Mouse (Mus musculus) limb, embryonic 10.5 days (tissue): ENCODE data around the gene Pla2g4b. TPM values are rescaled to one million over a fixed set of nuclear protein-coding genes. Genes with fewer than 3 reads are reported as not detected.

Source experiments
- DNase-seq: peaks from one replicate; pipeline ENCODE4 v3.0.0-alpha.2; 2017; ENCODE audit warnings: low spot score
- H3K27ac ChIP-seq: fragments of 300-500 bp; sonication (generic); 2 replicates; pipeline ENCODE4 v1.5.1; 2016; ENCODE audit warnings: mild to moderate bottlenecking
- H3K27me3 ChIP-seq: fragments of 300-500 bp; sonication (generic); 2 replicates; pipeline ENCODE4 v1.6.1; 2016; ENCODE audit warnings: low read depth, mild to moderate bottlenecking; ENCODE audit not compliant: poor library complexity, severe bottlenecking
- H3K36me3 ChIP-seq: fragments of 300-500 bp; sonication (generic); 2 replicates; pipeline ENCODE4 v1.6.1; 2016; ENCODE audit warnings: mild to moderate bottlenecking, moderate library complexity
- H3K4me1 ChIP-seq: fragments of 300-500 bp; sonication (generic); 2 replicates; pipeline ENCODE4 v1.6.1; 2016
- H3K4me3 ChIP-seq: fragments of 300-500 bp; sonication (generic); 2 replicates; pipeline ENCODE4 v1.5.1; 2016; ENCODE audit warnings: mild to moderate bottlenecking, moderate library complexity
- H3K9me3 ChIP-seq: fragments of 300-500 bp; sonication (generic); replicated peaks from 2 replicates; pipeline ENCODE4 v1.6.1; 2016; ENCODE audit warnings: mild to moderate bottlenecking
- WGBS: fragments of 180-500 bp; shearing (Covaris S2); methylation state at CpG from one replicate; pipeline ENCODE4 v1.1.7; 2016; 5-methylcytosine and 5-hydroxymethylcytosine counted together
- microRNA-seq: library from miRNA; unstranded; fragments of <30 nt; microRNA quantifications from one replicate; pipeline ENCODE4, GENCODE M21; 2017
- polyA plus RNA-seq: library from polyadenylated mRNA; unstranded; fragments of >200 nt; fragmentation: Nextera tagmentation; extraction: Ambion mirVana; gene quantifications from 2 replicates; pipeline ENCODE4 v1.2.1, GENCODE M21; 2016

The Pla2g4b gene
- polyA plus RNA-seq, 1 experiment from 2014 or later: 3.9 TPM

GRCm38 (mm10) chr2:120074096-120074495, 40.9 kb downstream of the Pla2g4b start:
- Histone ChIP-seq H3K4me1 (peaks cover 15% of the 10 kb centered on the region), H3K9me3 (no peaks in the 10 kb centered on the region), H3K27ac (no peak overlapping the region), H3K27me3 (peaks cover 57% of the 10 kb centered on the region), H3K36me3 (no peaks in the 10 kb centered on the region), H3K4me3 (no peak overlapping the region)
- 89% methylated on average over 4 of the region's 4 CpGs for WGBS
- no peak for DNase-seq

- H3K36me3 ChIP-seq: no peaks in the 10 kb centered on the region
- peaks cover 51% of the 10 kb centered on the region for H3K27me3 ChIP-seq
- 3% methylated on average over 36 of the region's 36 CpGs for WGBS
- no peaks in the 10 kb centered on the region for H3K9me3 ChIP-seq
- peaks cover 15% of the 10 kb centered on the region for H3K4me1 ChIP-seq
- H3K27ac ChIP-seq: no peak overlapping the region
- peak; percentile 73 for DNase-seq
- peak overlapping the region; percentile 47 for H3K4me3 ChIP-seq
Measured at GRCm38 (mm10) chr2:120076076-120076705, 43.0 kb downstream of the Pla2g4b start.

- Histone ChIP-seq H3K4me3 (no peak overlapping the region), H3K36me3 (no peaks in the 10 kb centered on the region), H3K9me3 (no peaks in the 10 kb centered on the region), H3K27me3 (peaks cover 14% of the 10 kb centered on the region), H3K4me1 (peaks cover under 1% of the 10 kb centered on the region; the same call in 1 of the 2 replicates), H3K27ac (no peak overlapping the region)
- 71% methylated on average over 2 of the region's 2 CpGs for WGBS
- no peak for DNase-seq
Measured at GRCm38 (mm10) chr2:120082416-120082815, 49.2 kb downstream of the Pla2g4b start.

- no peak for DNase-seq
Measured at GRCm38 (mm10) chr2:120084593-120085361, 51.6 kb downstream of the Pla2g4b start.

GRCm38 (mm10) chr2:120086038-120086437, 52.8 kb downstream of the Pla2g4b start:
- DNase-seq: no peak
- 87% methylated on average over 3 of the region's 3 CpGs for WGBS
- H3K27ac ChIP-seq: no peak overlapping the region
- peaks cover 2% of the 10 kb centered on the region; the same call in 1 of the 2 replicates for H3K4me1 ChIP-seq
- H3K36me3 ChIP-seq: peaks cover 2% of the 10 kb centered on the region; the same call in 1 of the 2 replicates
- H3K4me3 ChIP-seq: no peak overlapping the region
- H3K9me3 ChIP-seq: no peaks in the 10 kb centered on the region
- no peaks in the 10 kb centered on the region for H3K27me3 ChIP-seq

More at GRCm38 (mm10) chr2:120084593-120085361, 51.6 kb downstream of the Pla2g4b start:
- Histone ChIP-seq H3K27ac (no peak overlapping the region), H3K4me1 (no peaks in the 10 kb centered on the region), H3K36me3 (no peaks in the 10 kb centered on the region), H3K4me3 (no peak overlapping the region), H3K9me3 (no peaks in the 10 kb centered on the region), H3K27me3 (no peaks in the 10 kb centered on the region)
- 81% methylated on average over 14 of the region's 14 CpGs for WGBS

- Histone ChIP-seq H3K36me3 (peaks cover 7% of the 10 kb centered on the region; the same call in 1 of the 2 replicates), H3K4me1 (peaks cover 6% of the 10 kb centered on the region; the same call in 1 of the 2 replicates), H3K27me3 (no peaks in the 10 kb centered on the region), H3K27ac (no peak overlapping the region), H3K9me3 (no peaks in the 10 kb centered on the region), H3K4me3 (no peak overlapping the region)
- DNase-seq: no peak
- 89% methylated on average over 3 of the region's 3 CpGs for WGBS
Measured at GRCm38 (mm10) chr2:120087391-120087790, 54.2 kb downstream of the Pla2g4b start.

GRCm38 (mm10) chr2:120087897-120088296, 54.7 kb downstream of the Pla2g4b start:
- Histone ChIP-seq H3K4me3 (no peak overlapping the region), H3K4me1 (peaks cover 6% of the 10 kb centered on the region; the same call in 1 of the 2 replicates), H3K27ac (no peak overlapping the region), H3K9me3 (no peaks in the 10 kb centered on the region), H3K27me3 (no peaks in the 10 kb centered on the region), H3K36me3 (peaks cover 7% of the 10 kb centered on the region; the same call in 1 of the 2 replicates)
- WGBS: 86% methylated on average over 2 of the region's 2 CpGs
- DNase-seq: no peak

- WGBS: 92% methylated on average over 17 of the region's 17 CpGs
- no peak for DNase-seq
- Histone ChIP-seq H3K4me3 (no peak overlapping the region), H3K4me1 (peaks cover 12% of the 10 kb centered on the region; the same call in 1 of the 2 replicates), H3K36me3 (peaks cover 7% of the 10 kb centered on the region; the same call in 1 of the 2 replicates), H3K9me3 (no peaks in the 10 kb centered on the region), H3K27me3 (no peaks in the 10 kb centered on the region), H3K27ac (no peak overlapping the region)
Measured at GRCm38 (mm10) chr2:120090979-120091378, 57.8 kb downstream of the Pla2g4b start.

Small RNA genes lying within 50 kb of the gene (microRNA-seq; reads per million reads assigned to microRNA genes)
- gene Mir7665: 1.2 reads per million

Other genes starting within 250 kb of the Pla2g4b start
- gene Rpap1, start 245.9 kb upstream of the Pla2g4b start, polyA plus RNA-seq: 42.0 and 46.3 TPM in 2 replicates
- 22.7 and 30.0 TPM in 2 replicates for gene Tyro3, start 235.7 kb upstream of the Pla2g4b start, polyA plus RNA-seq
- gene Mga, start 136.2 kb upstream of the Pla2g4b start, polyA plus RNA-seq: 27.5 and 28.0 TPM in 2 replicates
- 2.8 and 4.5 TPM in 2 replicates for gene Mapkbp1, start 60.7 kb upstream of the Pla2g4b start, polyA plus RNA-seq
- gene Jmjd7, start 5.9 kb upstream of the Pla2g4b start, polyA plus RNA-seq: 19.8 and 25.1 TPM in 2 replicates
- 3.6 and 4.3 TPM in 2 replicates for gene Gm28042, start 5.9 kb upstream of the Pla2g4b start, polyA plus RNA-seq
- gene Ehd4, start 121.2 kb downstream of the Pla2g4b start, polyA plus RNA-seq: 25.3 and 27.5 TPM in 2 replicates
- not detected in 2 replicates for gene Pla2g4e, start 211.9 kb downstream of the Pla2g4b start, polyA plus RNA-seq